Mouse (Mus musculus): ENCODE measurements around the gene Cul5.

Gene Cul5

GRCm38 (mm10) chr9:53607816-53608215 is 62.0 kb downstream of the Cul5 start:
- DNase-seq (ENCODE audit: extremely low spot score, low spot score) = no peak

GRCm38 (mm10) chr9:53607192-53607591 is 62.6 kb downstream of the Cul5 start:
- DNase-seq (ENCODE audit: extremely low spot score, low spot score) = no peak

GRCm38 (mm10) chr9:53604954-53605353 is 64.9 kb downstream of the Cul5 start:
- no peak for DNase-seq (ENCODE audit: extremely low spot score, low spot score)

GRCm38 (mm10) chr9:53603849-53604248 is 66.0 kb downstream of the Cul5 start:
- no peak for DNase-seq (ENCODE audit: extremely low spot score, low spot score)

- no peak for DNase-seq (ENCODE audit: extremely low spot score, low spot score)
Measured at GRCm38 (mm10) chr9:53603384-53603783, 66.4 kb downstream of the Cul5 start.

GRCm38 (mm10) chr9:53601541-53601940 is 68.3 kb downstream of the Cul5 start:
- no peak for DNase-seq (ENCODE audit: extremely low spot score, low spot score)

GRCm38 (mm10) chr9:53598631-53599030 is 71.2 kb downstream of the Cul5 start:
- DNase-seq (ENCODE audit: extremely low spot score, low spot score) = no peak

GRCm38 (mm10) chr9:53596971-53597600 is 72.7 kb downstream of the Cul5 start:
- no peak for DNase-seq (ENCODE audit: extremely low spot score, low spot score)

- peak; percentile 76 for DNase-seq (ENCODE audit: extremely low spot score, low spot score)
Measured at GRCm38 (mm10) chr9:53594764-53595163, 75.0 kb downstream of the Cul5 start.

GRCm38 (mm10) chr9:53581870-53582269 is 87.9 kb downstream of the Cul5 start:
- DNase-seq (ENCODE audit: extremely low spot score, low spot score) = no peak

- no peak for DNase-seq (ENCODE audit: extremely low spot score, low spot score)
Measured at GRCm38 (mm10) chr9:53575721-53576120, 94.1 kb downstream of the Cul5 start.

GRCm38 (mm10) chr9:53572516-53573307 is 97.1 kb downstream of the Cul5 start:
- no peak for DNase-seq (ENCODE audit: extremely low spot score, low spot score)

- no peak for DNase-seq (ENCODE audit: extremely low spot score, low spot score)
Measured at GRCm38 (mm10) chr9:53570662-53571061, 99.2 kb downstream of the Cul5 start.
